Mouse (Mus musculus): ENCODE measurements at regions not wholly inside any gene's neighbourhood (a gene's known extent, or its start where the extent isn't known, plus 50 kb on each side); places are given as distances from the start of the nearest gene placed in this dataset.

DNA sequence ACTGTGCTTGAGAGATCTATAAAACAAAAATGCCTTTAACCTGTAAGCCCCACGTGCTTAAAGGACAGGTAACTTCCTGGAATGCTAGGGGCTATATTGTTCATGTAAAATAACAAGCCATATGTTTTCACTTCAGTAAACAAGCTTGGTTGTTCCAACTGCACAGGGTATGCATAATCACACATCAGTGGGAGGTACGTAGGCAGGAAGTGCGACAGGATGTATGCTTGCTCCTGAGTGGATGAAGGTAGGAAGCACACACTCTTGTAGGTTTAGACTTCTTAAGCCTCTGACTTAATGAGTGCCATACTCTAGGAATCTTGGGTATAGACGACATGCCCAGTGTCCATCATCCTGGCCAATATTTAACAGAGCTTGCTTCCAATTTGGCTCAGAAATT is 74.7 kb upstream of the Nek6 start:
- Histone ChIP-seq H3K36me3 (ENCODE audit: control insufficient read depth, insufficient read depth, low read length) (no peaks in the 10 kb centered on the region), H3K9ac (ENCODE audit: low read depth, low read length) (no peak overlapping the region), H3K27me3 (ENCODE audit: control insufficient read depth, insufficient read depth, low read length) (no peaks in the 10 kb centered on the region), H3K4me1 (ENCODE audit: control insufficient read depth, insufficient read depth, low read length) (no peaks in the 10 kb centered on the region), H3K4me2 (no peak overlapping the region), H3K4me3 (ENCODE audit: low read depth, low read length) (no peak overlapping the region), H3K27ac (ENCODE audit: low read depth, low read length) (no peak overlapping the region), H3K9me3 (replicated peaks; ENCODE audit: control insufficient read depth, low read length) (no peaks in the 10 kb centered on the region)
- 69% methylated on average over 4 of the region's 4 CpGs for WGBS (ENCODE audit: insufficient replicate concordance)
- no peak for ATAC-seq (replicated peaks; ENCODE audit: insufficient number of reproducible peaks, low FRiP score, low TSS enrichment)

DNA sequence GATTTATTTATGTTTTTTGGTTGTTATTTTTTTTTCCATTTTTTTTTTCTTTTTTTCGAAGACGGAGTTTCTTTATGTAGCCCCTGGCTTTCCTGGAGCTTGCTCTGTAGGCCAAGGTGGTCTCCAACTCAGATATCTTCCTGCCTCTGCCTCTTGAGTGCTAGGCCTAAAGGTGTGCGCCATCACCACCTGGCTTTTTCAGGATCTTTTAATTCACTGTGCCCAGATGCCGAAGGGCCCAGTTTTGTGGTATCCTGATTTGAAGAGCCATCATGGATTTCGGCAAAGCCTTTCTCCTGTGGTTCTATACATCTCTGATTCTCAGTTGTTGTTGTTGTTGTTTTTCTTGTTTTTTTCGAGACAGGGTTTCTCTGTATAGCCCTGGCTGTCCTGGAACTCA is 72.3 kb upstream of the Nek6 start:
- WGBS (ENCODE audit: insufficient replicate concordance), result 83% methylated on average over 6 of the region's 6 CpGs
- Histone ChIP-seq H3K36me3 (ENCODE audit: control insufficient read depth, insufficient read depth, low read length) (no peaks in the 10 kb centered on the region), H3K9ac (ENCODE audit: low read depth, low read length) (no peak overlapping the region), H3K4me2 (no peak overlapping the region), H3K4me3 (ENCODE audit: low read depth, low read length) (no peak overlapping the region), H3K4me1 (ENCODE audit: control insufficient read depth, insufficient read depth, low read length) (no peaks in the 10 kb centered on the region), H3K9me3 (replicated peaks; ENCODE audit: control insufficient read depth, low read length) (no peaks in the 10 kb centered on the region), H3K27ac (ENCODE audit: low read depth, low read length) (no peak overlapping the region), H3K27me3 (ENCODE audit: control insufficient read depth, insufficient read depth, low read length) (no peaks in the 10 kb centered on the region)
- no peak for ATAC-seq (replicated peaks; ENCODE audit: insufficient number of reproducible peaks, low FRiP score, low TSS enrichment)

DNA sequence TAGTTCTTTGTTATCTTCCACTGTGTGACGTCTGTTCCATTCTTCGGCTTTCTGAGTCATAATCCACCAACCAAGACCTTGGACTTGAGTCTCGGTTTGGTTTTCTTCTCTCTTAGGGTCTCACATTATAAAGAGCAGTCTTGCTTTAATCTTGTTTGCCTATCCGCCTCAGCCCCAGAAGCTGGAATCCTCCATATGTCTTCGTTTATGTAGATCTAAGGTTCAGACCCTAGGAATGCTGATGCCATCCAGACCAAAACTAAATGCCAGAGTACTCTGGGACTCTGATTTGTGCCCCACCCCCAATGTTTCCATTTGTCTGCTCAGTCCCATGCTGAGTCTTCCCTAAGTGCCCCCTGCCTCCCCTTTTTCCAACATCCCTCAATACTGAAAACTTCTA is 71.5 kb upstream of the Nek6 start:
- Histone ChIP-seq H3K36me3 (ENCODE audit: control insufficient read depth, insufficient read depth, low read length) (no peaks in the 10 kb centered on the region), H3K9me3 (replicated peaks; ENCODE audit: control insufficient read depth, low read length) (no peaks in the 10 kb centered on the region), H3K4me2 (no peak overlapping the region), H3K9ac (ENCODE audit: low read depth, low read length) (no peak overlapping the region), H3K27me3 (ENCODE audit: control insufficient read depth, insufficient read depth, low read length) (no peaks in the 10 kb centered on the region), H3K27ac (ENCODE audit: low read depth, low read length) (no peak overlapping the region), H3K4me1 (ENCODE audit: control insufficient read depth, insufficient read depth, low read length) (no peaks in the 10 kb centered on the region), H3K4me3 (ENCODE audit: low read depth, low read length) (no peak overlapping the region)
- 79% methylated on average over 5 of the region's 5 CpGs for WGBS (ENCODE audit: insufficient replicate concordance)
- ATAC-seq (replicated peaks; ENCODE audit: insufficient number of reproducible peaks, low FRiP score, low TSS enrichment), result no peak

DNA sequence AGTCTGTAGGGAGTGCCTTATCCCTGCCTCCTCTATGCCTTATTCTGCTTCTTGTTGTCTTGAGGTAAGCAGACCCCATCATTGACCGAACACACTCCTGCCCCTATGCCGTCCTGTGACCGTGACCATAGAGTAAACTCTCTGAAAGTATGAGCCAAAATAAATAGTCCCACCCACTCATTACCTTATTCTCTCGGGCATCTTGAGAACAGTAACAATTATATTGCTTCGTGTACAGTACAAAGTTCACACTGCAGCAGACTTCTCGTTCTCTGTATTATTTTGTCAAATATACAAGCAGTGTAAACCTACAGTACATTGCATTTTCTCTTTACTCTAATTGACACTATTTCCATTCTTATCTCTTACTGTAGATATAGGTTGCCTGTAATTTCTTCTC is 62.4 kb upstream of the Nek6 start:
- Histone ChIP-seq H3K4me2 (no peak overlapping the region), H3K9me3 (replicated peaks; ENCODE audit: control insufficient read depth, low read length) (no peaks in the 10 kb centered on the region), H3K27me3 (ENCODE audit: control insufficient read depth, insufficient read depth, low read length) (no peaks in the 10 kb centered on the region), H3K27ac (ENCODE audit: low read depth, low read length) (no peak overlapping the region), H3K4me3 (ENCODE audit: low read depth, low read length) (no peak overlapping the region), H3K9ac (ENCODE audit: low read depth, low read length) (no peak overlapping the region), H3K36me3 (ENCODE audit: control insufficient read depth, insufficient read depth, low read length) (no peaks in the 10 kb centered on the region), H3K4me1 (ENCODE audit: control insufficient read depth, insufficient read depth, low read length) (no peaks in the 10 kb centered on the region)
- no peak for ATAC-seq (replicated peaks; ENCODE audit: insufficient number of reproducible peaks, low FRiP score, low TSS enrichment)
- 77% methylated on average over 6 of the region's 6 CpGs for WGBS (ENCODE audit: insufficient replicate concordance)

DNA sequence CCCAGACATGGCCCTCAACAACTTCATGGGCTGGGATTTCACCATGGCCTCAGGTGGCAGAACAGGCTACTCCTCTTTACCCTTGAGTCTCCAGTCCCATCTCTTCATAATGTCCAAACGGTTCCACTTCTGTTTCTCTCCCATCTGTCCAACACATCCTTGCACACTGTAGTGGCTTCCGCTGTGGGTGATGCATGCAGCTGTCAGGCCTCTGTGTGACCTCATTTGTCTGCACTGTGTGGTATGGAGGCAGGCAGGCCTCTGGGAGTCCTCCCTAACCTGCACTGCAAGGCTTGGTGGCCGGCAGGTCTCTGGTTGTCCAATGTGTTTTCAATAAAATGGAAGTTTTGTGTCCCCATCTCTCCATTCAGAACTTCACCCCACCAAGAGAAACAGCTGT is 54.9 kb upstream of the Nek6 start:
- Histone ChIP-seq H3K9ac (ENCODE audit: low read depth, low read length) (no peak overlapping the region), H3K4me1 (ENCODE audit: control insufficient read depth, insufficient read depth, low read length) (peaks cover 9% of the 10 kb centered on the region; the same call in 1 of the 2 replicates), H3K27ac (ENCODE audit: low read depth, low read length) (no peak overlapping the region), H3K27me3 (ENCODE audit: control insufficient read depth, insufficient read depth, low read length) (no peaks in the 10 kb centered on the region), H3K4me2 (no peak overlapping the region), H3K9me3 (replicated peaks; ENCODE audit: control insufficient read depth, low read length) (no peaks in the 10 kb centered on the region), H3K36me3 (ENCODE audit: control insufficient read depth, insufficient read depth, low read length) (no peaks in the 10 kb centered on the region), H3K4me3 (ENCODE audit: low read depth, low read length) (no peak overlapping the region)
- 74% methylated on average over 3 of the region's 3 CpGs for WGBS (ENCODE audit: insufficient replicate concordance)
- no peak for ATAC-seq (replicated peaks; ENCODE audit: insufficient number of reproducible peaks, low FRiP score, low TSS enrichment)

DNA sequence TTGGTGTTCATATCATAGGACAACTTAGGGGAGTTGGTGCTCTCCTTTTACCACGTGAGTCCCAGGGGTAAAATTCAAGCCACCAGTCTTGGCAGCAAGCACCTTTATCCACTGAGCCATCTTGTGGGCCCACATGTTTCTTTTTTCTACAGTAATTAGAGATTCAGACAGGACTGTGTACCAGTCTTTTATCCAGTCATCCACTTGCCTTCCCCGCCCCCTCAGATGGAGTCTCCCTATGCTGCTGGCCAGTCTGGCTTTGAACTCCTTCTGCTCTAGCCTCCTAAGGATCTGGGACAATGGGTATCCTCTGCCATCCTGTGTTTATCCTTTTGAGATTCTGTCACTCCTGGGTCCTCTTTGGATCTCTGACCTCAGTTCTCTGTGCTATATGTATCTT is 51.1 kb upstream of the Nek6 start:
- ATAC-seq (replicated peaks; ENCODE audit: insufficient number of reproducible peaks, low FRiP score, low TSS enrichment), result no peak

DNA sequence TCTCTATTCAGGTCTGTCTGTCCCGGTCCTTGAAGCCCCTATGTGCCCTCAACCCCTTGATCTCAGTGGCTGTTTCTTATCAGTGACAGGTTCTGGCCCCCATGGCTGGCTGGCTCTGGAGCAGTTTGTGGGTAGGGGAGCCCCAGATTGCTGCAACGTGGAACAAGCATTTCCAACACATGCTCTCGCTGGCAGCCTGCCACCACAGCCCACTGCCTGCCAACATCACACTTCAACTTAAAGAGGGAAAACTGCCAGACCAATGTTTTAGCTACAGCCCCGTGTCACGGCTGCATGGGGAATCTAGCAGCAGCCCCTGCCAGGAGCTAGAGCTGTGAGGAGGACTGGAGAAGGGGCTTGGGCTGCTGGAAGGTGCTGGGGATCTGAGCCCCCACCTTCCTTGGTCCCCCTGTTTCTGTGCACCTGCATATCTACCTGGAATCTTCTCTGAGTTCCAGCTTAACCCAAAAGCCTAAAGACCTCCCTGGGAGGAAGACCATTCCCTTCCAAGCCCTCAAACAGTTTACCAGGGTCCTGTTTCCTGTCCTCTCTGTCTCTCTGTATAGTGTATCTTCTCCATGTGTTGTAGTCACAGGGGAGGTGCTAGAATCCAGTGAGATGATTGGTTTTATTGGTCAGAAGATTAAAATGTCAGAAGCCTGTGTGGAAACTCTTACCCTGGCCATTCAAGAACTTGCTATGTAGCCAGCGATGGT is 50.5 kb upstream of the Nek6 start:
- WGBS (ENCODE audit: insufficient replicate concordance), result 36% methylated on average over 6 of the region's 6 CpGs

More for the DNA sequence above, 51.1 kb upstream of the Nek6 start:
- Histone ChIP-seq H3K36me3 (ENCODE audit: control insufficient read depth, insufficient read depth, low read length) (no peaks in the 10 kb centered on the region), H3K9me3 (replicated peaks; ENCODE audit: control insufficient read depth, low read length) (no peaks in the 10 kb centered on the region), H3K4me3 (ENCODE audit: low read depth, low read length) (no peak overlapping the region), H3K4me2 (no peak overlapping the region), H3K27ac (ENCODE audit: low read depth, low read length) (no peak overlapping the region), H3K27me3 (ENCODE audit: control insufficient read depth, insufficient read depth, low read length) (no peaks in the 10 kb centered on the region), H3K9ac (ENCODE audit: low read depth, low read length) (no peak overlapping the region), H3K4me1 (ENCODE audit: control insufficient read depth, insufficient read depth, low read length) (peaks cover 9% of the 10 kb centered on the region; the same call in 1 of the 2 replicates)
- WGBS (ENCODE audit: insufficient replicate concordance), result 76% methylated on average over 2 of the region's 2 CpGs

More for the DNA sequence above, 50.5 kb upstream of the Nek6 start:
- H3K36me3 ChIP-seq (ENCODE audit: control insufficient read depth, insufficient read depth, low read length), result no peaks in the 10 kb centered on the region
- peak overlapping the region; percentile 17; the same call in 1 of the 2 replicates for H3K9ac ChIP-seq (ENCODE audit: low read depth, low read length)
- no peak overlapping the region for H3K4me2 ChIP-seq
- peaks cover 9% of the 10 kb centered on the region; the same call in 1 of the 2 replicates for H3K4me1 ChIP-seq (ENCODE audit: control insufficient read depth, insufficient read depth, low read length)
- H3K4me3 ChIP-seq (ENCODE audit: low read depth, low read length), result no peak overlapping the region
- no peak overlapping the region for H3K27ac ChIP-seq (ENCODE audit: low read depth, low read length)
- peak; percentile 35; the same call in 1 of the 2 replicates for ATAC-seq (replicated peaks; ENCODE audit: insufficient number of reproducible peaks, low FRiP score, low TSS enrichment)
- H3K27me3 ChIP-seq (ENCODE audit: control insufficient read depth, insufficient read depth, low read length), result no peaks in the 10 kb centered on the region
- H3K9me3 ChIP-seq (replicated peaks; ENCODE audit: control insufficient read depth, low read length), result no peaks in the 10 kb centered on the region
